Mouse (Mus musculus) kidney, embryonic 16.5 days (tissue): ENCODE data around the gene Mbl2. TPM values are rescaled to one million over a fixed set of nuclear protein-coding genes. Genes with fewer than 3 reads are reported as not detected.
"Not testable (repeated sequence)": the region's sequence is repeated elsewhere in the genome, so short reads cannot be mapped to it uniquely, and the experiment has no call there.

Experiments
- ATAC-seq: fragments of 200-750 bp; cut with Nextera tagmentation; 2 replicates; pipeline ENCODE4 v1.8.0; 2017; ENCODE audit warnings: moderate TSS enrichment; ENCODE audit not compliant: low FRiP score, low TSS enrichment
- H3K27ac ChIP-seq: fragments of 300-500 bp; sonication (generic); 2 replicates; pipeline ENCODE4 v1.5.1; 2014; ENCODE audit warnings: low read length
- H3K27me3 ChIP-seq: fragments of 300-500 bp; sonication (generic); 2 replicates; pipeline ENCODE4 v1.6.1; 2014; ENCODE audit warnings: low read length, control low read depth, mixed read lengths; ENCODE audit not compliant: insufficient read depth
- H3K36me3 ChIP-seq: fragments of 300-500 bp; sonication (generic); 2 replicates; pipeline ENCODE4 v1.6.1; 2014; ENCODE audit warnings: low read length, control low read depth, mixed read lengths; ENCODE audit not compliant: insufficient read depth
- H3K4me1 ChIP-seq: fragments of 300-500 bp; sonication (generic); 2 replicates; pipeline ENCODE4 v1.6.1; 2014; ENCODE audit warnings: low read length, control low read depth, mixed read lengths; ENCODE audit not compliant: insufficient read depth
- H3K4me2 ChIP-seq: fragments of 300-500 bp; sonication (generic); replicated peaks from 2 replicates; pipeline ENCODE4 v1.6.1; 2014; ENCODE audit warnings: low read depth, low read length
- H3K4me3 ChIP-seq: fragments of 300-500 bp; sonication (generic); 2 replicates; pipeline ENCODE4 v1.5.1; 2014; ENCODE audit warnings: mild to moderate bottlenecking, low read length
- H3K9ac ChIP-seq: fragments of 300-500 bp; sonication (generic); replicated peaks from 2 replicates; pipeline ENCODE4 v1.6.1; 2014; ENCODE audit warnings: low read length
- H3K9me3 ChIP-seq: fragments of 300-500 bp; sonication (generic); 2 replicates; pipeline ENCODE4 v1.6.1; 2016; ENCODE audit warnings: low read length, control low read depth
- WGBS: fragments of 180-500 bp; shearing (Covaris S2); extraction: QIAGEN DNeasy Blood & Tissue Kit; methylation state at CpG from one replicate; pipeline ENCODE4 v1.1.7; 2014; 5-methylcytosine and 5-hydroxymethylcytosine counted together
- polyA plus RNA-seq: library from polyadenylated mRNA; unstranded; fragments of >200 nt; fragmentation: Nextera tagmentation; extraction: Ambion mirVana; gene quantifications from 2 replicates; pipeline ENCODE4 v1.2.1, GENCODE M21; 2015

Mbl2 gene
- polyA plus RNA-seq, 1 experiment from 2014 or later: not detected

DNA sequence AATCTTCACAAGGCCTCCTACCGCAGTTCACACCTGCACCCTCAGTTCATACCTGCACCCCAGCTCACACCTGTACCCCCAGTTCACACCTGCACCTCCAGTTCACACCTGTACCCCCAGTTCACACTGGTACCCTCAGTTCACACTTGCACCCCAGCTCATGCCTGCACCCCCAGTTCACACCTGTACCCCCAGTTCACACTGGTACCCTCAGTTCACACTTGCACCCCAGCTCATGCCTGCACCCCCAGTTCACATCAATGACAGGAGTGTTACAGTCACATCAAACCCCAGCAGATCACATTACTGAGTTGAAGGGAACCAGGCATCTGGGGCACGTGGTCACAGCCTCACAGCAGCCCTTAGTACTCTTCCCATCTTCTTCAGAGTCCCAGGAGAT, 17.0 kb upstream of the Mbl2 start:
- not testable (repeated sequence) for H3K27me3 ChIP-seq

DNA sequence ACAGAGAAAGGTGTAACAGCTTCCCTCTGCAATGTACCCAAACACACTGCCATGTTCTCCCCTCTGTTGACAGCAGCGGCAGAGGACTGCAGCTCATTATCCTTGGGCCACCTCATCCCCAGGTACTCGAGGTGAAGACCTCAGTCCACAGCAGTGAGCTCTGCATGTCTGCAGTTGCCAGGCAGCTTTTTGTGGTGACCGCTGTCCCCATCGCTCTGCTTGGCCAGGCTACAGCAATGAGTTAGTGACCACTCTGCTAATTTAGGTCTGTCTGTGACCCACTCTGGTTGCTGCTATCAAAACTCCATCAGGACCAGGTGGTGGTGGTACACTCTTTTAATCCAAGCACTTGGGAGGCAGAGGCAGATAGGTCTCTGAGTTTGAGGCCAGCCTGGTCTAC, 16.6 kb upstream of the Mbl2 start:
- H3K4me3 ChIP-seq: no peak overlapping the region
- H3K4me2 ChIP-seq: no peak overlapping the region
- no peak for ATAC-seq
- no peaks in the 10 kb centered on the region for H3K36me3 ChIP-seq
- no peaks in the 10 kb centered on the region for H3K9me3 ChIP-seq
- H3K27me3 ChIP-seq: no peaks in the 10 kb centered on the region
- no peak overlapping the region for H3K27ac ChIP-seq
- no peak overlapping the region for H3K9ac ChIP-seq
- H3K4me1 ChIP-seq: no peaks in the 10 kb centered on the region
- WGBS: 83% methylated on average over 4 of the region's 4 CpGs

More for the DNA sequence above, 17.0 kb upstream of the Mbl2 start:
- not testable (repeated sequence) for H3K9me3 ChIP-seq, H3K4me3 ChIP-seq, H3K36me3 ChIP-seq, H3K9ac ChIP-seq, ATAC-seq, H3K4me2 ChIP-seq, H3K27ac ChIP-seq, H3K4me1 ChIP-seq
- WGBS: 57% methylated on average over 2 of the region's 2 CpGs

DNA sequence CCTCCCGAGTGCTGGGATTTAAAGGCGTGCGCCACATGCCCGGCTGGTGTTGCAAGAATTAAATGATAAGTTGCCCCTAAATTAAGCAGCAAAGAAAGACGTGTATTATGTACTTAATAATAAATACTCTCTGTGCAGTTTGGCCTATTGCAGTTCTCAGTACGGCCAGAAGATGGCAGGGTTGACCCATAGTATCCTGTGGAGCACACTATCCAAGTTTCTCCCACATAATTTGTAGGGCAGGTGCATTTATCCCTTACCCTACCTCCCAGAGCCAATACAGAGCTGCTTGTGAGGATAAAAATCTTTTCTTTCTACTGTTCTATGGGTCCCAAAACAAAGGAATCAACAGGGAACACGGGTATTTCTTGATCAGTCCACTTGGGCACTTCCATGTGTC, 15.4 kb upstream of the Mbl2 start:
- no peak for ATAC-seq
- Histone ChIP-seq H3K4me1 (no peaks in the 10 kb centered on the region), H3K4me2 (no peak overlapping the region), H3K4me3 (no peak overlapping the region), H3K9ac (no peak overlapping the region), H3K36me3 (no peaks in the 10 kb centered on the region), H3K27me3 (no peaks in the 10 kb centered on the region), H3K9me3 (no peaks in the 10 kb centered on the region), H3K27ac (no peak overlapping the region)
- 23% methylated on average over 7 of the region's 7 CpGs for WGBS

DNA sequence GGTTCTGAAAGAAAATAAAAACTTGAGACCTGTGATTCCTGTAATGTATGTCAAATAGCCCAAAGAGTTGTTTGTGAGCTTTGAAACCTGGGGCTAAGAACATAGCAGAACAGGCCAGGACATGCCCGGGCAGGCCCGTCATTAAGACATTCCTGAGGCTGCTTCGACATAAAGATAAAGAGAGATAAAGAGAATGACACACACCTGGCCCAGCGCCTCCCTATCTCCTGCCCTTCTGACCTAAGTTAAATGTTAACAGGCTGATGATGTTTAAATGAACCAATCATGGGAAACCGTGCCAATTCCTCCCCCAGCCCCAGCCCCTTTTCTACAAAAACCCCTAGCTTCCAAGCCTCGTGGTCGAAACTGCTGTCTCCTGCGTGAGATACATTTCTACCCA, 10.1 kb upstream of the Mbl2 start:
- H3K36me3 ChIP-seq, H3K4me1 ChIP-seq, H3K9ac ChIP-seq, H3K4me2 ChIP-seq, H3K4me3 ChIP-seq, H3K9me3 ChIP-seq, H3K27ac ChIP-seq, H3K27me3 ChIP-seq, ATAC-seq: not testable (repeated sequence)
- 67% methylated on average over 8 of the region's 8 CpGs for WGBS

DNA sequence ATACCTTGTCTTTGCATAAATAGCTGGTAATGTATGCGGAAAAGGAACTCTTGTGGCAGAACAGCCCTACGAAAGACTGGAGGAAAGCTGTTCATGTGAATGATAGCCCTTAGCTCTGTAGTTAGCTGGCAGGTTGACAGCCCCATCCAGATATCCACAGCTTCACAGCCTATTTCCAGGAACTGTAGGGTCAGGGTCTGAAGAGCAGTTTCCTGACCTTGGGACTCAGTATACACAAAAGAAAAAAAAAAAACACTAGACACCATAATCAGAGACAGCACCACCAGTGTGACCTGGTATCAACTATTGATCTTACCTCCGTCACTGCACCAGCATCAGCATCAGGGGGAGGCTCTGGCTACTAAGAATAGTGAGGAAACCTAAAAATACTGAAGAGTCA, 3.3 kb upstream of the Mbl2 start:
- H3K9me3 ChIP-seq: no peaks in the 10 kb centered on the region
- WGBS: 76% methylated on average over 3 of the region's 3 CpGs
- no peak for ATAC-seq
- no peak overlapping the region for H3K27ac ChIP-seq
- H3K4me2 ChIP-seq: no peak overlapping the region
- no peak overlapping the region for H3K9ac ChIP-seq
- H3K4me3 ChIP-seq: no peak overlapping the region
- H3K36me3 ChIP-seq: no peaks in the 10 kb centered on the region
- H3K4me1 ChIP-seq: no peaks in the 10 kb centered on the region
- no peaks in the 10 kb centered on the region for H3K27me3 ChIP-seq

DNA sequence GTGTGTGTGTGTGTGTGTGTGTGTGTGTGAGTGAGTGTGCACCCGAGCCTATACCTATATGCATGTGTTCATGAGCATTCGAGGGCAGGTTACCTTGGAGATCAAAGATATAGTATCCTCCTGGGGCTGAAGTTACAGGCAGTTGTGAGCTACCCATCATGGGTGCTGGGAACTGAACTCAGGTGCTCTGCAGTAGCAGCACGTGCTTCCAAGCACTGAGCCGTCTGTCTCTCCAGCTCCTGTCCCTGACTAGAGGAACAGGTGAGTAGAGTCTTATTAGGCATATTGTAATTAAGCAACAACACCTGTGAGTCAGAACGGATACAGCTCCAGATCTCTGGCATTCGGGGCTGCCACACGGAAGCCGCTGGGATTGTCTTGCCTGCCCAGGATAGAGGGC, 1.7 kb downstream of the Mbl2 start:
- Histone ChIP-seq H3K27ac (no peak overlapping the region), H3K4me3 (no peak overlapping the region), H3K9ac (no peak overlapping the region), H3K9me3 (no peaks in the 10 kb centered on the region), H3K4me1 (no peaks in the 10 kb centered on the region), H3K4me2 (no peak overlapping the region), H3K36me3 (no peaks in the 10 kb centered on the region), H3K27me3 (no peaks in the 10 kb centered on the region)
- 87% methylated on average over 8 of the region's 8 CpGs for WGBS
- no peak for ATAC-seq

DNA sequence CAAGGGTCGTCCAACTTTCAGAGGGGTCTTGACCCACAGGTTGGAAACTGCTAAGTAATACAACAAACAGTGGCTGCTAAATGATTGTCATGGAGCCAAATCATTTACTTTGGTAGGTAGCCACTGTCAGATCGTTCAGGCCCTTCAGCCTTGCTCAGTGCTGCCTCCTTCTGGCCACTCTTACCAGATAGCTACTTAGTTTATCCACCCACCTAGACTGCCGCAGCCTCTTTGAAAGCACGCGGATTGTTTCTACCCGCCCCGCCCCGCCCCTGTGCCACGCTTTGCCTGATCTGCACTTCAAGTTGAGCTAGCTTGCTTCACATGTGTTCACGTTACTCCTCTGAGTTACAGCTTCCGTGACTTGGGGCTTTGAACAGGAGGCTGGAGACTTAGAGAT, 14.6 kb downstream of the Mbl2 start:
- H3K9me3 ChIP-seq: no peaks in the 10 kb centered on the region
- ATAC-seq: no peak
- H3K4me2 ChIP-seq: no peak overlapping the region
- H3K4me1 ChIP-seq: no peaks in the 10 kb centered on the region
- H3K27me3 ChIP-seq: no peaks in the 10 kb centered on the region
- no peak overlapping the region for H3K27ac ChIP-seq
- no peak overlapping the region for H3K9ac ChIP-seq
- no peak overlapping the region for H3K4me3 ChIP-seq
- WGBS: 24% methylated on average over 11 of the region's 11 CpGs
- H3K36me3 ChIP-seq: no peaks in the 10 kb centered on the region

DNA sequence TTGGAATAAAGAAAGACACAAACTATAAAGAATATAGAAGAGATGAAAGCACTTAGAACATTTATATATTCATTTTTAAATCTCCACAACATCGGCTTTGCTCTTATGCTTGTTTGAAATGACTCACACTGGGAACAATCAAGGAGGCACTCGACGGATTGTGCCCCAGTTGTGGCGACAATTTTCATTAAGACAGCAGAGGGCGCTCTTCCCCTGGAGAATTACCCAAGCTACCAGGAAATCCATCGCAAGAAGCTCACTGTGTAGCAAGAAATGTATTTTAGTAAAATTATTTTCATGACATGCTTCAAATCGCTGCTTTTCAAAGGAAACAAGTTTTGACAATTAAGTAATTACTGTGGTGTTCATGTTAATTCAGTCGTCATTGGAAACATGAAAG, 16.1 kb downstream of the Mbl2 start:
- no peaks in the 10 kb centered on the region for H3K27me3 ChIP-seq
- H3K9ac ChIP-seq: no peak overlapping the region
- 6% methylated on average over 8 of the region's 8 CpGs for WGBS
- no peak overlapping the region for H3K4me2 ChIP-seq
- H3K4me3 ChIP-seq: no peak overlapping the region
- H3K4me1 ChIP-seq: no peaks in the 10 kb centered on the region
- no peak overlapping the region for H3K27ac ChIP-seq
- H3K36me3 ChIP-seq: no peaks in the 10 kb centered on the region
- ATAC-seq: no peak
- no peaks in the 10 kb centered on the region for H3K9me3 ChIP-seq

DNA sequence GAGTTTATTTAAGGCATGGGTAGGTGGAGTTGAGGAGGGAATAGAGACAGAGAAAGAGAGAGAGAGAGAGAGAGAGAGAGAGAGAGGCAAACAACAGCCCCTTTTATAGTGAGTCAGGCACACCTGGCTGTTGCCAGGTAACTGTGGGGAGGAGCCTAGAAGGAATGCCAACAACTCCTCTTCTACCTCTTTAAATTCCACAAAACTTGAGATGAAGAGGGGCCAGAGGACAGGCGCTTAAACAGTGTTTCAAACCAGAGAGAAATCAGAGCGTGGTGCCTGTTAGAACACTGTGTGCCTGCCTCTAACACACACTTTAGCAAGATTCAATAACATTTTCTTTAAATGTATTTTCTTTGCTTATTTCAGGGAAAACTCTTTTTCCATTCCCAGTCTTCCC, 19.5 kb downstream of the Mbl2 start:
- Histone ChIP-seq H3K4me3 (no peak overlapping the region), H3K27me3 (no peaks in the 10 kb centered on the region), H3K9ac (no peak overlapping the region), H3K9me3 (no peaks in the 10 kb centered on the region), H3K36me3 (no peaks in the 10 kb centered on the region), H3K27ac (no peak overlapping the region), H3K4me2 (no peak overlapping the region), H3K4me1 (0 out of 2 replicates have a peak, but pooled peaks cover 6% of the 10 kb centered on the region)
- ATAC-seq: no peak
- whole genome bisulfite sequencing: 89% methylated on average over 2 of the region's 2 CpGs

DNA sequence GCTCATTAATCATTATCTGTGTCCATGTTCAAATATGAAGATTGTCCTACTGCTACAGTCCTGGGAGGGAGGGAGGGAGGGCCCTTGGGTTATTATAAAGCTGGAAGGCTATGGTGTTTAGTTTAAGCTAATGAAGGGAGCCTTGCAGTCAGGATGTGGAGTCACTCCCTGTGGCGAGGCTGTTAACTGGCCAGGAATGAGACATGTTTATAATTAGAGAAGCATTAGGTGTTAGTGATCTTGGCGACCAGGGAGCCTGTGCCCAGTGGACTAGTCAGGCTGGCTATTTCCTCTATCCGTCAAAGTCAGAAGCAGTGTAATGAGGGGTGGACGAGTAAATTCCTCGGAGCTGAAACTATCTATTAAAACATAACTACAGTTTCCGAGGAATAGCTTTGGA, 23.6 kb downstream of the Mbl2 start:
- 0 out of 2 replicates have a peak, but pooled peaks cover 6% of the 10 kb centered on the region for H3K4me1 ChIP-seq
- no peak overlapping the region for H3K27ac ChIP-seq
- no peak overlapping the region for H3K9ac ChIP-seq
- H3K27me3 ChIP-seq: no peaks in the 10 kb centered on the region
- H3K4me3 ChIP-seq: no peak overlapping the region
- H3K4me2 ChIP-seq: no peak overlapping the region
- H3K36me3 ChIP-seq: no peaks in the 10 kb centered on the region
- ATAC-seq: peak; percentile 61
- H3K9me3 ChIP-seq: no peaks in the 10 kb centered on the region
- WGBS: 9% methylated on average over 6 of the region's 6 CpGs

DNA sequence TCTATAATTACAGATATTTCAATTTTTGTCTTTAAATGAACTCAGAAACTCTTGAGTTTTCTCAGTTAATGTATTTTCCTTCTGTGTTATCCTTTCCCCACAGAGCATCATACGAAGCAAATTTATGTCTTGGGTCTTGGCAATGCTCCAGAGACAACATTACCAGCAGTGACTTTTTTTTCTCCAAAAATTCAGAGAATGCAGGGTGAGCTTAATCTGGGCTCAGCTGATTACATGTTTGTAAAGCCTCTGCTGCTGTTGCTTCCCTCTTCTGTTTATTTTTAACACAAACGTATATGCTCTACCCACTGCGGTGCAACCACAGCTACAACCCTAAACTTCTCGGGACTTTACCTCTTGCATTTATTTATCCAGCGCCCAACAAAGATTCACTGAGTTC, 48.4 kb downstream of the Mbl2 start:
- Histone ChIP-seq H3K27me3 (no peaks in the 10 kb centered on the region), H3K9me3 (no peaks in the 10 kb centered on the region), H3K4me3 (no peak overlapping the region), H3K27ac (no peak overlapping the region), H3K36me3 (no peaks in the 10 kb centered on the region), H3K9ac (no peak overlapping the region), H3K4me1 (peaks cover 6% of the 10 kb centered on the region; the same call in 1 of the 2 replicates), H3K4me2 (no peak overlapping the region)
- 0 out of 2 replicates have a peak, but pooled peaks have one; percentile 46 for ATAC-seq
- WGBS: 45% methylated on average over 5 of the region's 5 CpGs
